Mouse (Mus musculus): ENCODE results near the gene Agpat1. TPM values are rescaled to one million over a fixed set of nuclear protein-coding genes. Genes with fewer than 3 reads are reported as not detected.

Gene Agpat1
- polyA plus RNA-seq (2014; fragmentation: Illumina TruSeq; extraction: RNeasy Lipid Tissue Mini Kit (QIAGEN cat#74804)) = 1.9 TPM

GRCm38 (mm10) chr17:34604061-34604508, at the start of gene Agpat1:
Gene Agpat1, plus strand, starts transcription at chr17:34604262.

GRCm38 (mm10) chr17:34564003-34564421, 40.0 kb upstream of the Agpat1 start, which contains the start of gene Notch4:
Gene Notch4, plus strand, starts transcription at chr17:34564268.

GRCm38 (mm10) chr17:34589681-34590101, 14.4 kb upstream of the Agpat1 start, which contains the start of gene Gpsm3:
Gene Gpsm3, plus strand, starts transcription at chr17:34589806.

GRCm38 (mm10) chr17:34591029-34591993, 12.8 kb upstream of the Agpat1 start, which contains the start of gene Pbx2:
Gene Pbx2, plus strand, starts transcription at chr17:34591266.

GRCm38 (mm10) chr17:34597566-34598095, 6.4 kb upstream of the Agpat1 start, which contains the start of gene Ager:
Gene Ager, plus strand, starts transcription at chr17:34597862.

GRCm38 (mm10) chr17:34603375-34604060, 544 bp upstream of the Agpat1 start, which contains the start of gene Rnf5:
Gene Rnf5, minus strand, starts transcription at chr17:34603690.

GRCm38 (mm10) chr17:34615871-34616270, 11.8 kb downstream of the Agpat1 start, which contains the start of gene Egfl8:
Gene Egfl8, minus strand, starts transcription at chr17:34615971.

GRCm38 (mm10) chr17:34627943-34628643, 24.0 kb downstream of the Agpat1 start, which contains the start of gene Ppt2:
Gene Ppt2, minus strand, starts transcription at chr17:34628510.

GRCm38 (mm10) chr17:34629221-34629751, 25.2 kb downstream of the Agpat1 start, which contains the start of gene Prrt1:
Gene Prrt1, plus strand, starts transcription at chr17:34629533.

GRCm38 (mm10) chr17:34644608-34645007, 40.5 kb downstream of the Agpat1 start, which contains the start of gene Fkbpl:
Gene Fkbpl, plus strand, starts transcription at chr17:34644764.

GRCm38 (mm10) chr17:34646906-34647787, 43.1 kb downstream of the Agpat1 start, which contains the start of gene Atf6b:
Gene Atf6b, plus strand, starts transcription at chr17:34647146.

Other genes starting within 250 kb of the Agpat1 start
- 0.97 TPM for gene Btnl2, start 249.4 kb upstream of the Agpat1 start, polyA plus RNA-seq (2014; fragmentation: Illumina TruSeq; extraction: RNeasy Lipid Tissue Mini Kit (QIAGEN cat#74804))
- gene Btnl1, start 227.1 kb upstream of the Agpat1 start, polyA plus RNA-seq (2014; fragmentation: Illumina TruSeq; extraction: RNeasy Lipid Tissue Mini Kit (QIAGEN cat#74804)) = 0.20 TPM
- gene BC051142, start 205.4 kb upstream of the Agpat1 start, polyA plus RNA-seq (2014; fragmentation: Illumina TruSeq; extraction: RNeasy Lipid Tissue Mini Kit (QIAGEN cat#74804)) = 1.8 TPM
- not detected for gene Btnl4, start 126.9 kb upstream of the Agpat1 start, polyA plus RNA-seq (2014; fragmentation: Illumina TruSeq; extraction: RNeasy Lipid Tissue Mini Kit (QIAGEN cat#74804))
- not detected for gene Btnl6, start 86.9 kb upstream of the Agpat1 start, polyA plus RNA-seq (2014; fragmentation: Illumina TruSeq; extraction: RNeasy Lipid Tissue Mini Kit (QIAGEN cat#74804))
- gene Notch4, start 40.0 kb upstream of the Agpat1 start, polyA plus RNA-seq (2014; fragmentation: Illumina TruSeq; extraction: RNeasy Lipid Tissue Mini Kit (QIAGEN cat#74804)) = 0.40 TPM
- gene Gpsm3, start 14.5 kb upstream of the Agpat1 start, polyA plus RNA-seq (2014; fragmentation: Illumina TruSeq; extraction: RNeasy Lipid Tissue Mini Kit (QIAGEN cat#74804)) = 1.7 TPM
- gene Pbx2, start 13.0 kb upstream of the Agpat1 start, polyA plus RNA-seq (2014; fragmentation: Illumina TruSeq; extraction: RNeasy Lipid Tissue Mini Kit (QIAGEN cat#74804)) = 26.5 TPM
- not detected for gene Ager, start 6.4 kb upstream of the Agpat1 start, polyA plus RNA-seq (2014; fragmentation: Illumina TruSeq; extraction: RNeasy Lipid Tissue Mini Kit (QIAGEN cat#74804))
- 35.5 TPM for gene Rnf5, start 572 bp upstream of the Agpat1 start, polyA plus RNA-seq (2014; fragmentation: Illumina TruSeq; extraction: RNeasy Lipid Tissue Mini Kit (QIAGEN cat#74804))
- 0.66 TPM for gene Egfl8, start 11.7 kb downstream of the Agpat1 start, polyA plus RNA-seq (2014; fragmentation: Illumina TruSeq; extraction: RNeasy Lipid Tissue Mini Kit (QIAGEN cat#74804))
- 3.4 TPM for gene Ppt2, start 24.2 kb downstream of the Agpat1 start, polyA plus RNA-seq (2014; fragmentation: Illumina TruSeq; extraction: RNeasy Lipid Tissue Mini Kit (QIAGEN cat#74804))
- gene Prrt1, start 25.3 kb downstream of the Agpat1 start, polyA plus RNA-seq (2014; fragmentation: Illumina TruSeq; extraction: RNeasy Lipid Tissue Mini Kit (QIAGEN cat#74804)) = 1.5 TPM
- gene Fkbpl, start 40.5 kb downstream of the Agpat1 start, polyA plus RNA-seq (2014; fragmentation: Illumina TruSeq; extraction: RNeasy Lipid Tissue Mini Kit (QIAGEN cat#74804)) = 9.4 TPM
- 2.5 TPM for gene Atf6b, start 42.9 kb downstream of the Agpat1 start, polyA plus RNA-seq (2014; fragmentation: Illumina TruSeq; extraction: RNeasy Lipid Tissue Mini Kit (QIAGEN cat#74804))
- 0.06 TPM for gene Tnxb, start 66.3 kb downstream of the Agpat1 start, polyA plus RNA-seq (2014; fragmentation: Illumina TruSeq; extraction: RNeasy Lipid Tissue Mini Kit (QIAGEN cat#74804))
- 1.7 TPM for gene C4b, start 139.6 kb downstream of the Agpat1 start, polyA plus RNA-seq (2014; fragmentation: Illumina TruSeq; extraction: RNeasy Lipid Tissue Mini Kit (QIAGEN cat#74804))
- not detected for gene Cyp21a1, start 200.3 kb downstream of the Agpat1 start, polyA plus RNA-seq (2014; fragmentation: Illumina TruSeq; extraction: RNeasy Lipid Tissue Mini Kit (QIAGEN cat#74804))
- gene Stk19, start 232.7 kb downstream of the Agpat1 start, polyA plus RNA-seq (2014; fragmentation: Illumina TruSeq; extraction: RNeasy Lipid Tissue Mini Kit (QIAGEN cat#74804)) = 4.4 TPM
- 1.9 TPM for gene Dxo, start 232.8 kb downstream of the Agpat1 start, polyA plus RNA-seq (2014; fragmentation: Illumina TruSeq; extraction: RNeasy Lipid Tissue Mini Kit (QIAGEN cat#74804))
- 2.9 TPM for gene Skiv2l, start 245.9 kb downstream of the Agpat1 start, polyA plus RNA-seq (2014; fragmentation: Illumina TruSeq; extraction: RNeasy Lipid Tissue Mini Kit (QIAGEN cat#74804))
- gene Nelfe, start 246.1 kb downstream of the Agpat1 start, polyA plus RNA-seq (2014; fragmentation: Illumina TruSeq; extraction: RNeasy Lipid Tissue Mini Kit (QIAGEN cat#74804)) = 1.8 TPM